Mouse (Mus musculus): ENCODE measurements at regions not wholly inside any gene's neighbourhood (a gene's known extent, or its start where the extent isn't known, plus 50 kb on each side); places are given as distances from the start of the nearest gene placed in this dataset.

DNA sequence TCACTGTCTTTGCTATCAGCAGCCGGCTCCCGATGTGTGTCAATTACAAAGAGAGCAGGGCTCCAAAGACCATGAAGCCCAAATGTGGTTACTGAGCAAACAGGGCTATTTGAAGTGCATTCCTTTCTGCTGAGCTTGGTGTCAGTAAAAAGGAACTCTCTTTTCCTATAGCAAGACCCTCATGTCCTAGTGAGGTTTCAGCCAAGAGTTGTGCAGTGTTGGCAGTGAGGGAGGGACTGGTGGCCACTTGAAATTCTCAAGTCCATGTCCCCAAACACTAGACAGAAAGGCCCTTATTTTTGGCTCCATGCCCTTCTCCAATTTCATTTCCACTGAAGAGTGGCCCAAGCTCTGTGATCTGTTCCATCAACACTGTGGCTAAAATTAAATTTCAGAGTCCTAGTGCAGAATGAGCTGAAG lies 778.9 kb downstream of the Gsdmc2 start:
- WGBS, result 45% methylated on average over 2 of the region's 2 CpGs
- Histone ChIP-seq H3K79me2 (ENCODE audit: control insufficient read depth, insufficient read depth, low read length) (no peaks in the 10 kb centered on the region), H3K27me3 (ENCODE audit: control insufficient read depth, insufficient read depth, low read length) (no peaks in the 10 kb centered on the region), H3K36me3 (ENCODE audit: control insufficient read depth, insufficient read depth, low read length) (no peaks in the 10 kb centered on the region), H3K27ac (replicated peaks; ENCODE audit: insufficient read depth, low read depth, low read length) (no peak overlapping the region), H3K4me3 (ENCODE audit: insufficient read depth, low read depth, low read length) (no peak overlapping the region), H3K9ac (ENCODE audit: low read depth, low read length) (no peak overlapping the region), H3K4me1 (ENCODE audit: control insufficient read depth, insufficient read depth, low read length) (no peaks in the 10 kb centered on the region)
- TF ChIP-seq CTCF (IDR thresholded peaks at IDR 0.05; ENCODE audit: low read depth, low read length) (no peak), POLR2A (IDR thresholded peaks at IDR 0.05; ENCODE audit: extremely low read depth, insufficient read depth, low read length) (no peak)
- peak; percentile 19 for DNase-seq (ENCODE audit: extremely low read depth, low read depth, low spot score)

DNA sequence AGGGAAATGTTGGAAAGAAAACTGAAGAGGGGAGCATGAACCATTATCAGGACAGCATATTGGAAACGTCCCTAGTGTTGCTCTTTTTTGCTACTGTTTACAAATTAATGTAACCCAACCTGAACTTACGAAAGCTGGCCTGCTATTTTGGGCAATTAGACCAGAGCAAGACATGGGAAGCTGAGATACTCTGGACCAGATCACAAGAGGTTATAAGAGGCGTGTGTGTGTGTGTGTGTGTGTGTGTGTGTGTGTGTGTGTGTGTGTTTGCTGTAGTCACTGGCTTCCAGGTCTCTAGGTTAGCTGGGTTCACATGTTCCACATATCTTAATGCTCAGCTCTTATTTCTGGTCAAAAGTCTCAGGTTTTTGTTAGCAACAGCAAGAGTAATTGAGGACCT lies 783.1 kb downstream of the Gsdmc2 start:
- no peaks in the 10 kb centered on the region for H3K4me1 ChIP-seq (ENCODE audit: control insufficient read depth, insufficient read depth, low read length)
- H3K36me3 ChIP-seq (ENCODE audit: control insufficient read depth, insufficient read depth, low read length), result no peaks in the 10 kb centered on the region
- H3K27ac ChIP-seq (replicated peaks; ENCODE audit: insufficient read depth, low read depth, low read length), result no peak overlapping the region
- 58% methylated on average over 3 of the region's 3 CpGs for WGBS
- no peak overlapping the region for H3K9ac ChIP-seq (ENCODE audit: low read depth, low read length)
- H3K27me3 ChIP-seq (ENCODE audit: control insufficient read depth, insufficient read depth, low read length), result no peaks in the 10 kb centered on the region
- DNase-seq (ENCODE audit: extremely low read depth, low read depth, low spot score), result no peak
- no peak overlapping the region for H3K4me3 ChIP-seq (ENCODE audit: insufficient read depth, low read depth, low read length)
- no peaks in the 10 kb centered on the region for H3K79me2 ChIP-seq (ENCODE audit: control insufficient read depth, insufficient read depth, low read length)
- no peak for TF ChIP-seq CTCF (IDR thresholded peaks at IDR 0.05; ENCODE audit: low read depth, low read length)
- TF ChIP-seq POLR2A (IDR thresholded peaks at IDR 0.05; ENCODE audit: extremely low read depth, insufficient read depth, low read length), result no peak

DNA sequence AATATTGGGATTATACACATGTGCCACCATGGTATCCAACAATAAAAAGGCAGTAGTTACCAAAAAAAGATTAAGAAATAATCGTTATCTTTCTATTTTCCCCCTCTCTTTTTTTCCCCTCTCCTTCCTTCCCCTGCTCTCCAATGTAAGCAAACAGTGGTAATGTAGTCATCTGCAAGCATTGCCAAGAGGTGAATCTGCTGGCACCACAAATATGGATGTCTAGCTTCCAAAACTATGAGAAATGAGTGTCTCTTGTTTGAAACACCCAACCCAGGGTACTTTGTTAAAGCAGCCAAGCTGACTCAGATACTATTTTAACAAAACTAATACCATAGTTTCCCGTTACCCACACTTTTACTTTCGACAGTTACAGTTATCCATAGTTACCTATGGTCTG lies 784.2 kb downstream of the Gsdmc2 start:
- Histone ChIP-seq H3K27me3 (ENCODE audit: control insufficient read depth, insufficient read depth, low read length) (no peaks in the 10 kb centered on the region), H3K4me1 (ENCODE audit: control insufficient read depth, insufficient read depth, low read length) (no peaks in the 10 kb centered on the region), H3K27ac (replicated peaks; ENCODE audit: insufficient read depth, low read depth, low read length) (no peak overlapping the region), H3K79me2 (ENCODE audit: control insufficient read depth, insufficient read depth, low read length) (no peaks in the 10 kb centered on the region), H3K9ac (ENCODE audit: low read depth, low read length) (no peak overlapping the region), H3K4me3 (ENCODE audit: insufficient read depth, low read depth, low read length) (no peak overlapping the region), H3K36me3 (ENCODE audit: control insufficient read depth, insufficient read depth, low read length) (no peaks in the 10 kb centered on the region)
- WGBS, result 89% methylated on average over 3 of the region's 3 CpGs
- no peak for TF ChIP-seq POLR2A (IDR thresholded peaks at IDR 0.05; ENCODE audit: extremely low read depth, insufficient read depth, low read length)
- TF ChIP-seq CTCF (IDR thresholded peaks at IDR 0.05; ENCODE audit: low read depth, low read length), result no peak
- DNase-seq (ENCODE audit: extremely low read depth, low read depth, low spot score), result no peak

DNA sequence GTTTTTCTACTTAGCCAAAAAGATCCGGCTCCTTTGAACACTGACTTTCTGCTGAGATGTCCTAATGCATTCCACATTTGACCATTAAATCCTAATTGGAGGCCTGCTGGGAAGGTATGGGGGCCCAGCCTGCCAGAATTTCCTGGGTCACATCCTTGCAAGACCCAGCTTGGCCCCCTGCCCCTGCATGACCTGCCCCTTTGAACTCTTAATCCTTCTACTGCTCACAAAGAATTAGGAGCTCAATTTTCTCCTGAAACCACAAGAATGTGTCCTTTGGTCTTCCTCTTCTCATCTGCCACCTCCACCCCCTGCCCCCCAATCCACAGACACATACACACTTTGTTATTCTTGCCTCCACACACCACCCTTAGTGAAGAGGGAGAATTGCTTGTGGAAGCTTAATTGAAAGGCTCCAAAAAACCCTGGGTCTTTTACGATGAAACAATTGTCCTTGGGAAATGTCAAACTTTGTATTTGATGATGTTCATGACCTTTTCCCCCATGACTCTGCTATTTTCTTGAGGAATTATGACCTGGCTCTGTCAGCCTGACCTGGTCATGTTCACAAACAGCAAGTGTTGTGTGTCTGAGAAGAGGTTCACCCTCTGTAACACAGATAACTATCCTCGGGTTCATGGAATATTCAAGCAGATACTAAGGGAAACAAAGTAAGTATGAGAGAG lies 792.3 kb downstream of the Gsdmc2 start:
- no peak for TF ChIP-seq POLR2A (IDR thresholded peaks at IDR 0.05; ENCODE audit: extremely low read depth, insufficient read depth, low read length)
- no peak for DNase-seq (ENCODE audit: extremely low read depth, low read depth, low spot score)
- Histone ChIP-seq H3K9ac (ENCODE audit: low read depth, low read length) (no peak overlapping the region), H3K36me3 (ENCODE audit: control insufficient read depth, insufficient read depth, low read length) (no peaks in the 10 kb centered on the region), H3K4me3 (ENCODE audit: insufficient read depth, low read depth, low read length) (no peak overlapping the region), H3K4me1 (ENCODE audit: control insufficient read depth, insufficient read depth, low read length) (no peaks in the 10 kb centered on the region), H3K27ac (replicated peaks; ENCODE audit: insufficient read depth, low read depth, low read length) (no peak overlapping the region), H3K79me2 (ENCODE audit: control insufficient read depth, insufficient read depth, low read length) (no peaks in the 10 kb centered on the region), H3K27me3 (ENCODE audit: control insufficient read depth, insufficient read depth, low read length) (no peaks in the 10 kb centered on the region)
- 76% methylated on average over 3 of the region's 3 CpGs for WGBS

DNA sequence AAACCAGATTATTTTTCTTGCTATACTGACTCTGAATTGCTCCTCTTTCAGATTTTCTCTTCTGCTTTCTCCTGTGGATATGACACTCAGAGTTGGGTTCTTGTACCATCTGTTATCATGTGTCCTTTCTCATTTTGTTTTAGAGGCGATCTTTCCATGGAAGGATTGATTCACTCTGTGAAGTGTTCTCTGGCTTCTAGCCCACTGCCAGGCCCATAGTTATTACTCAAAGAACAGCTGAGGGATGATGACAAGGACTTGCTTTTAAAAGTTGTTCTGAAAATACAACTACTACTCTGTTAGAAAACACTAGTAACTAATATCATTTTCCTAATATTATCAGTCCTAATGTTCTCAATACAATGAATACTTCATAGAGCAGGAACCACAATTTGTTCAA lies 794.9 kb downstream of the Gsdmc2 start:
- H3K9ac ChIP-seq (ENCODE audit: low read depth, low read length), result no peak overlapping the region
- H3K79me2 ChIP-seq (ENCODE audit: control insufficient read depth, insufficient read depth, low read length), result no peaks in the 10 kb centered on the region
- no peak for DNase-seq (ENCODE audit: extremely low read depth, low read depth, low spot score)
- TF ChIP-seq CTCF (IDR thresholded peaks at IDR 0.05; ENCODE audit: low read depth, low read length), result no peak
- TF ChIP-seq POLR2A (IDR thresholded peaks at IDR 0.05; ENCODE audit: extremely low read depth, insufficient read depth, low read length), result no peak
- WGBS, result 91% methylated on average over 1 of the region's 1 CpGs
- H3K27ac ChIP-seq (replicated peaks; ENCODE audit: insufficient read depth, low read depth, low read length), result no peak overlapping the region
- H3K36me3 ChIP-seq (ENCODE audit: control insufficient read depth, insufficient read depth, low read length), result no peaks in the 10 kb centered on the region
- H3K27me3 ChIP-seq (ENCODE audit: control insufficient read depth, insufficient read depth, low read length), result no peaks in the 10 kb centered on the region
- H3K4me3 ChIP-seq (ENCODE audit: insufficient read depth, low read depth, low read length), result no peak overlapping the region
- H3K4me1 ChIP-seq (ENCODE audit: control insufficient read depth, insufficient read depth, low read length), result no peaks in the 10 kb centered on the region

DNA sequence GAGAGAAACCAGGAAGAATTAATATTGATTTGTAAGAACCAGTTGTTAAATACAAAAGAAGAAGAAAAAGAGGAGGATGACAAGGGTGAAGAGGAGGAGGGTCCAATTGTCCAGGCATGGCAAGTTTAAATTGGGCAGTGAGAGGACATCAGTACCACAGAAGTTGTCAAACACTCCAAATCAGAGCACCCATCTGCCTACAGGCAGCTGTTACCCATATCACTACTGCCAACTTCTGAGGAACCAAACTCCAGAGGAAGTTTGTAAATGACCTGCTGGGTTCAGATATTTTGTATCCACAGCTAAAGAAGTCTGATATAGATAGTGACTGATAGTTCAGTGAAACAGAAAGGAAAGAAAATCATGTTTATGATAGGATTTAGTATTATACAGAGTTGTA lies 802.6 kb downstream of the Gsdmc2 start:
- Histone ChIP-seq H3K9ac (ENCODE audit: low read depth, low read length) (no peak overlapping the region), H3K4me1 (ENCODE audit: control insufficient read depth, insufficient read depth, low read length) (no peaks in the 10 kb centered on the region), H3K4me3 (ENCODE audit: insufficient read depth, low read depth, low read length) (no peak overlapping the region), H3K27me3 (ENCODE audit: control insufficient read depth, insufficient read depth, low read length) (no peaks in the 10 kb centered on the region), H3K79me2 (ENCODE audit: control insufficient read depth, insufficient read depth, low read length) (no peaks in the 10 kb centered on the region), H3K36me3 (ENCODE audit: control insufficient read depth, insufficient read depth, low read length) (no peaks in the 10 kb centered on the region), H3K27ac (replicated peaks; ENCODE audit: insufficient read depth, low read depth, low read length) (no peak overlapping the region)
- TF ChIP-seq CTCF (IDR thresholded peaks at IDR 0.05; ENCODE audit: low read depth, low read length), result no peak
- TF ChIP-seq POLR2A (IDR thresholded peaks at IDR 0.05; ENCODE audit: extremely low read depth, insufficient read depth, low read length), result no peak
- no peak for DNase-seq (ENCODE audit: extremely low read depth, low read depth, low spot score)
